Mouse (Mus musculus): ENCODE measurements at regions not wholly inside any gene's neighbourhood (a gene's known extent, or its start where the extent isn't known, plus 50 kb on each side); places are given as distances from the start of the nearest gene placed in this dataset.

DNA sequence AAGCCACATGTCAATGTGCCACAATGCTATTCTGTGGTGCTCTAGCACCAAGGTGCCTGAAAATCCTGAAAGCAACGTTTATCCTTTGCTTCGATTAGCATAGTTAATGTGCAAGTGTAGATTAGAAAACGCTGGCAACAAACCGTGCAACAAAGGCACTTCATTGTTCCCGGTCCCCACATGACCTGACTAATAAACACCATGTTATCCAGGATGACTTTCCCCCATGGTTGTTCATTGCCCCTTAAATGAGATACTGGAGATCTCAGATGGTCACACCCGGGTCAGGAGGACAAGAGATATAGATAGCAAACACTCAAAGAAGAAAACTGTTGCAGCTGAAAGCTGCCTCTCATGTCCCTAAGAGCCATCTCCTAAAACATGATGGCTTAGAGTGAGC, 180.3 kb downstream of the Btg1 start:
- no peak for DNase-seq (ENCODE audit: extremely low read depth, low read depth, low spot score)
- Histone ChIP-seq H3K79me2 (ENCODE audit: control insufficient read depth, insufficient read depth, low read length) (no peaks in the 10 kb centered on the region), H3K4me3 (ENCODE audit: insufficient read depth, low read depth, low read length) (no peak overlapping the region), H3K4me1 (ENCODE audit: control insufficient read depth, insufficient read depth, low read length) (no peaks in the 10 kb centered on the region), H3K27ac (replicated peaks; ENCODE audit: insufficient read depth, low read depth, low read length) (no peak overlapping the region), H3K27me3 (ENCODE audit: control insufficient read depth, insufficient read depth, low read length) (no peaks in the 10 kb centered on the region), H3K36me3 (ENCODE audit: control insufficient read depth, insufficient read depth, low read length) (no peaks in the 10 kb centered on the region), H3K9ac (ENCODE audit: low read depth, low read length) (no peak overlapping the region)
- WGBS, result 82% methylated on average over 6 of the region's 6 CpGs
- TF ChIP-seq POLR2A (IDR thresholded peaks at IDR 0.05; ENCODE audit: extremely low read depth, insufficient read depth, low read length), result no peak
- TF ChIP-seq CTCF (IDR thresholded peaks at IDR 0.05; ENCODE audit: low read depth, low read length), result no peak

- no peak for DNase-seq (ENCODE audit: extremely low read depth, low read depth, low spot score)
- Histone ChIP-seq H3K79me2 (ENCODE audit: control insufficient read depth, insufficient read depth, low read length) (no peaks in the 10 kb centered on the region), H3K27me3 (ENCODE audit: control insufficient read depth, insufficient read depth, low read length) (no peaks in the 10 kb centered on the region), H3K4me3 (ENCODE audit: insufficient read depth, low read depth, low read length) (no peak overlapping the region), H3K4me1 (ENCODE audit: control insufficient read depth, insufficient read depth, low read length) (no peaks in the 10 kb centered on the region), H3K27ac (replicated peaks; ENCODE audit: insufficient read depth, low read depth, low read length) (no peak overlapping the region), H3K9ac (ENCODE audit: low read depth, low read length) (no peak overlapping the region), H3K36me3 (ENCODE audit: control insufficient read depth, insufficient read depth, low read length) (no peaks in the 10 kb centered on the region)
- WGBS, result 90% methylated on average over 3 of the region's 3 CpGs
- TF ChIP-seq CTCF (IDR thresholded peaks at IDR 0.05; ENCODE audit: low read depth, low read length), result no peak
- no peak for TF ChIP-seq POLR2A (IDR thresholded peaks at IDR 0.05; ENCODE audit: extremely low read depth, insufficient read depth, low read length)
These were observed 184.0 kb downstream of the Btg1 start for GRCm38 (mm10) chr10:96800801-96801200.

- Histone ChIP-seq H3K4me1 (ENCODE audit: control insufficient read depth, insufficient read depth, low read length) (no peaks in the 10 kb centered on the region), H3K9ac (ENCODE audit: low read depth, low read length) (no peak overlapping the region), H3K36me3 (ENCODE audit: control insufficient read depth, insufficient read depth, low read length) (no peaks in the 10 kb centered on the region), H3K4me3 (ENCODE audit: insufficient read depth, low read depth, low read length) (no peak overlapping the region), H3K27ac (replicated peaks; ENCODE audit: insufficient read depth, low read depth, low read length) (no peak overlapping the region), H3K79me2 (ENCODE audit: control insufficient read depth, insufficient read depth, low read length) (no peaks in the 10 kb centered on the region), H3K27me3 (ENCODE audit: control insufficient read depth, insufficient read depth, low read length) (no peaks in the 10 kb centered on the region)
- DNase-seq (ENCODE audit: extremely low read depth, low read depth, low spot score), result no peak
- TF ChIP-seq CTCF (IDR thresholded peaks at IDR 0.05; ENCODE audit: low read depth, low read length), result no peak
- no peak for TF ChIP-seq POLR2A (IDR thresholded peaks at IDR 0.05; ENCODE audit: extremely low read depth, insufficient read depth, low read length)
- 77% methylated on average over 7 of the region's 7 CpGs for WGBS
These were observed 187.4 kb downstream of the Btg1 start for GRCm38 (mm10) chr10:96804030-96804784.

DNA sequence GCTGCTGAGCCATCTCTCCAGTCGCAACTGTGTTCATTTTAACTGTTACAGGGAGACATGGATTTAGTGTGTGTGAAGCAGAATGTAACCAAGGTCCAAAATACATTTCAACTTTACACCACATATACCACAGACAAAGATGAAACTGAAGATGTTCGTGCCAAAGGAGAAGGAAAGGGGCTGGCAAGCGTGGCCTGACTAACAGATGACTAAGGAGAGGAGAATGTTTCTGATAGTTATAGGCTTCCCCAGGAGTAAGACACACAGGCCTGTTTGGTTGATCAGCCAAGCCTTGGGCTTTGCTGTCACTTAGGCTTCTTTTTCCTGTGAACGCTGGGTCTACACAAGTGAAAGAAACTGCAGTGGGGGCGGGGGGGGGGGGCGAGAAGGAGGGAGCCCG, 189.8 kb downstream of the Btg1 start:
- H3K27me3 ChIP-seq (ENCODE audit: control insufficient read depth, insufficient read depth, low read length), result no peaks in the 10 kb centered on the region
- H3K4me1 ChIP-seq (ENCODE audit: control insufficient read depth, insufficient read depth, low read length), result no peaks in the 10 kb centered on the region
- H3K36me3 ChIP-seq (ENCODE audit: control insufficient read depth, insufficient read depth, low read length), result no peaks in the 10 kb centered on the region
- no peak for DNase-seq (ENCODE audit: extremely low read depth, low read depth, low spot score)
- WGBS, result 81% methylated on average over 7 of the region's 7 CpGs
- no peak overlapping the region for H3K4me3 ChIP-seq (ENCODE audit: insufficient read depth, low read depth, low read length)
- no peaks in the 10 kb centered on the region for H3K79me2 ChIP-seq (ENCODE audit: control insufficient read depth, insufficient read depth, low read length)
- H3K27ac ChIP-seq (replicated peaks; ENCODE audit: insufficient read depth, low read depth, low read length), result no peak overlapping the region
- H3K9ac ChIP-seq (ENCODE audit: low read depth, low read length), result no peak overlapping the region
- no peak for TF ChIP-seq CTCF (IDR thresholded peaks at IDR 0.05; ENCODE audit: low read depth, low read length)
- no peak for TF ChIP-seq POLR2A (IDR thresholded peaks at IDR 0.05; ENCODE audit: extremely low read depth, insufficient read depth, low read length)

DNA sequence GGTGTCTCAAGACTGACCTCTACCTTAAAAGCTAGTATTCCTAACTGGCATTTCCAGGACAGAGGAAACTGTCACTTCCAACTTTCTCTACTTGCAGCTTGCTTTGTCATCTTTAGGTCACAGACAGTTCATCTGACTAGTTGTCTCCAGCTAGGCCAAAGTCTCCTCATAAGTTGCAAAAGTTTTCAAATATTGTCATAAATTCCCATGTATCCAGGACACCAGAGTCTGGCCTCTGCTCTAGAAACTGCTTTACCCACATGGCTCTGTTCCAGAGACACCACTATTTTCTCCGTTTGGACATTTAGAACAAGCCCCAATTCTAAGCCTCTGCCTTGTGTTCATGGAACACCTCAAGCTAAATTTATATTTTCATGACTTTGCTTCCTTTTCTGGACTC, 205.0 kb downstream of the Btg1 start:
- H3K9ac ChIP-seq (ENCODE audit: low read depth, low read length), result no peak overlapping the region
- no peaks in the 10 kb centered on the region for H3K79me2 ChIP-seq (ENCODE audit: control insufficient read depth, insufficient read depth, low read length)
- peak; percentile 91 for DNase-seq (ENCODE audit: extremely low read depth, low read depth, low spot score)
- H3K4me3 ChIP-seq (ENCODE audit: insufficient read depth, low read depth, low read length), result no peak overlapping the region
- H3K36me3 ChIP-seq (ENCODE audit: control insufficient read depth, insufficient read depth, low read length), result no peaks in the 10 kb centered on the region
- TF ChIP-seq CTCF (IDR thresholded peaks at IDR 0.05; ENCODE audit: low read depth, low read length), result no peak
- no peak for TF ChIP-seq POLR2A (IDR thresholded peaks at IDR 0.05; ENCODE audit: extremely low read depth, insufficient read depth, low read length)
- WGBS, result 30% methylated on average over 1 of the region's 1 CpGs
- peak overlapping the region; percentile 48 for H3K27ac ChIP-seq (replicated peaks; ENCODE audit: insufficient read depth, low read depth, low read length)
- H3K27me3 ChIP-seq (ENCODE audit: control insufficient read depth, insufficient read depth, low read length), result no peaks in the 10 kb centered on the region
- H3K4me1 ChIP-seq (ENCODE audit: control insufficient read depth, insufficient read depth, low read length), result peaks cover 13% of the 10 kb centered on the region; the same call in 1 of the 2 replicates

Data from liver, adult 2 months (tissue).